Mouse (Mus musculus): ENCODE results near the gene 4930435E12Rik.

The 4930435E12Rik gene

DNA sequence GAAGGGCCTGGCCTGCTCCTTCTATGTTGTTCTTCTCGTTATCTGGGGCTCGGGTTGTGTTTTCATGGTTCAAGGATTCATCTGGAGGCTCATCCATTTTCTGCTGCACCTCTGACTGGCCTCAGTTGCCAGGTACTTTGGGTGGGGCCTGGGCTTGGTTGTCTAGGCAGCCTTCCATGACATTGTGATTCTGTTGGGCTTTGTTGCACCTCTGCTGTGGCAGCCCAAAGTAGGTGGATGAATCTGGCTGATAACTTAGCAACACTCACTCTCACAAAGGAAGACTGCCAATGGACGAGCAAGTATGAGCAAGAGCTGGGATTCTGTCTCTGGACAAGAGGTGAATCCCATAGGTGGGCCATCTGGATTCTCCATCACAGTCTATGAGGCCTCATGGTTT lies at the start of gene 4930435E12Rik:
Gene 4930435E12Rik, minus strand, starts transcription at position 101 of the 400 bp plus-strand sequence.
- in situ Hi-C loops (cut with MboI, MseI), result no loop called here

DNA sequence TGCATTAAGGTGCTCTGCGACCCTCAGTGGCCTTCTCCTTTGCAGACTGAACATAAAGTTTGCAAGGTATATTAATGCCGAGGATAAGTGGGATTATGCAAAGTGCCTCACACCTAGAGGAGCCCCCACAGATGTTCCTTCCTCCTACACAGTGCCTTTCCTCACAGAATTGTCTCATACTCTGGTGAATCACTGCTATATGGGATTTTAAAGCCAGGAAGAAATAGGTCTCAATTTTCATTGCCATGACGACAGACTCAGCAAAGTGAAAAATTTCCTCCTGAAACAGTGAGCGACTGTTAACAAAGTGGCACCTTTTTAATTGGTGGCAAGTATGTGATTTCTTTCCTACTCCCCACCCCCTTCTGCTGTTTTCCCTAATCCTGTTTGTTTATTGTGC lies 45.9 kb upstream of the 4930435E12Rik start:
- in situ Hi-C loops (cut with MboI, MseI), result no loop called here

DNA sequence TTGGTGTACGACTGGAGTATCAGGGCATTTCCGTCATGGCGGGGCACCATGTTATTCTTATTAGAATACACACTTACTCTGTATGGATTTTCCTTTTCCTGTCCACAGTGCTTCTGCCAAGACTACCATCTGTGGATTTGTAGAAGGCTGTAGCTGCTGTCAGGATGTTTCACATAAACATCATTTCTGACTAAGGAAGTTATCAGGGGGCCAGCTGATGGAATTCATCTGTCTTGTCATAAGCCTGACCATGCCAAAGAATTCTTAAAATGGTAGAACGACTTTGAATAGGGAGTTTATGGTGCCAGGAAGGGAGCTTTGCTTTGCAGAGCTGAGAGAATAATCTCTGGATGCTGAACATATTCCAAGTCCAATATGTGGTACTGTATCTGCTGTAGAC lies 44.7 kb upstream of the 4930435E12Rik start:
- in situ Hi-C loops (cut with MboI, MseI), result no loop called here

DNA sequence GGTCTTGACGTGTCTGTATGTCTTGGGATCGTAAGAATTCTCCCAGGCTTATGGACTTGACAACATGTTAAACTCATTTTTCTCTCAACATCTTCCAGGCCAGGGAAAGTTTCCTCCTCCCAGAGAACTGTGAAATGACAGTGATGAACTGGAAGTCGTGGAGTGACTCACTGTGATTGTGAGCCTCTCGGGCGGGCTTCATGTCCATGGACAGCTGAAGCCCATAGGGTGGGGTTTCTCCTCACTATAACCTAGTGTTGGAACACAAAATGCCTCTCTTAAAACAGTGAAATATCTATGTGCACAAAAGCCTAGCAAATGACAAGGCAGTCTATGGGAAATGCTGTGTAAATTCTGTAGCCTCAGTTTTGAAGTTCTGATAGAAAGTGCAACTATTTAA lies 35.8 kb upstream of the 4930435E12Rik start:
- in situ Hi-C loops (cut with MboI, MseI), result no loop called here

DNA sequence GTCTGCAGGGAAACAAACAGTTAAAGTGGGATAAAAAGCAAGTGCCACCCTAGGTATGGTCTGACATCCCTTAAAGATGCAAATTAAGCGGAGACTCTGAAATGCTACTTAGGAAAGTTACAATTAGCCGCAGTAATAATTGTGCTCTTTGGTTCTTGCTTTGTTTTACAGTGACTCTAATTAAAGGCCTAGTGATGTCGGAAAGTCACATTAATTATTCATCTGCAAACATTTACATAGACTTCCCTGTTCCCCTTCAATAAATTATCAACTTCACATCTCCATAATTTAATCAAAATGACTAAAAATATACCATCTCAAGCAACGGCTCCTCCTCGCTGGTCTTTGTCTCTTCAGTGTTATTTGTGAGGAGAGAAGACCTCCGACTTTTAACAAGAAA lies 32.0 kb upstream of the 4930435E12Rik start:
- in situ Hi-C loops (cut with MboI, MseI), result no loop called here

DNA sequence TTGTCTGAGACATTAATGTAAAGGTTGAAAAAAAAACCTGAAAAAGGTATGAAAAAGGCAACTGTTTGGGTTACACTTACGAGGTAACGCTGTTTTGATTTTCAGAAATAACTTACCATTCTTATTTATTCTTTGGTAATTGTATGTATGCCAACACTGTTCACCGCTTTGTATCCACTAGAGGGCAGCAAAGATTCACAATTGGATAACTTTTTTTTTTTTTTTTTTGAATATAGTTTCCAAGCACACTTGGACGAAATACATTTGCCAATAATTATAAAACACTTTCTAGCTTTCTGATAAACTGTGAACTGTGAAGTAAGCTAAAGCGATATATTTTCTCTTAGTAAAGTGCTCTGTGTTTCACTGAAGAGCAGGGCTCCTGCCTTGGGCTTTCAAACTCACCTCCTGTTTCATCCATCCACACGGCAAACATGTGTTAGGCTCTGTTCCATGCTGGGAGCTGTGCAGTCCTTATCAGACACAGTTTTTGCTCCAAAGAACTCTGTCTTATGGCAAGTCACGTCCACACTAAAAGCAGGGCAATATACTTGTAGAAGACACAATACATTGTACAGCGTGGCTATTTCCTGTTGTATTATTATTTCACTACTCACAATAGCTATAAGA lies 29.7 kb upstream of the 4930435E12Rik start:
- in situ Hi-C loops (cut with MboI, MseI), result loop anchor here (5.0 kb wide), 1 partner anchor 194 kb away; no protein-coding TSS in a partner anchor

DNA sequence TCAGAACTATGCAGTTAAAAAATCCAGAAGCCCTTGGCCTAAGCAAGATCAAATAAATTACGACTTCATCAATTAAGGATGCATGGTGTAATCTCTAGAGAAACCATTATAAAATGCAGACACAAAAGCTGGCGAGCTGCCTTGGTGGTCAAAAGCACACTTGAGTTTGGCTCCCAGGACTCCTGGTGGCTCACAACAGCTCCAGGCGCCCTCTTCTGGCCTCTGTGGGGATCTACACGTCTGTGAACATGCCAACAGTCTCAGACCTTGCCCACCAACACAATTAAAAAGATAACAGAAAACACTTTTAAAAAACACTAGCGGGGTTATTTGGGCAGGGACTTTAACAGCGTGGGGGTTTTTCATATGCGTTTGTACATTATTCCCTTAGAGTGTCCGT lies 16.0 kb downstream of the 4930435E12Rik start:
- in situ Hi-C loops (cut with MboI, MseI), result no loop called here

DNA sequence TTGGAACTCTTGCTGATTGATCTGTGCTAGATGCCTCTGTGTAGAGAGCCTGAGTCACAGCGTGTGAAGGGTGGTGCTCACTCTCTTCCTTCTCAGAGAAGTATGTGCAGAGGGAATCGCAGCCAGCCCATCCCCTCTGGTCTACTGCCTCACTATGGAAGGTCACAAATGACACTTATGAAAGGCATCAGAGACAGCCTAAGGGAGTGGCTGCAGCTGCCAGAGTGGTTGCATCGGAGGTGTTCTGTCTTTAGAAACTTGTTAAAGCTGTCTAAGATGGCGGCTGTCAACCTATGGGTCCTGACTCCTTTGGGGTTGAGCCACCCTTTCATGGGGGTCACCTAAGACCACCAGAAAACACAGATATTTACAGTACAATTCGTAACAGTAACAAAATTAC lies 18.4 kb downstream of the 4930435E12Rik start:
- in situ Hi-C loops (cut with MboI, MseI), result no loop called here

- in situ Hi-C loops (cut with MboI, MseI), result loop anchor here (5.0 kb wide), 2 partner anchors 175 to 185 kb away; no protein-coding TSS in a partner anchor
Measured at GRCm38 (mm10) chr16:38807796-38808195, 20.8 kb downstream of the 4930435E12Rik start.

GRCm38 (mm10) chr16:38800091-38800490 lies 28.5 kb downstream of the 4930435E12Rik start, which contains the start of gene Upk1b:
Gene Upk1b, minus strand, starts transcription at chr16:38800328.
- in situ Hi-C loops (cut with MboI, MseI), result no loop called here

DNA sequence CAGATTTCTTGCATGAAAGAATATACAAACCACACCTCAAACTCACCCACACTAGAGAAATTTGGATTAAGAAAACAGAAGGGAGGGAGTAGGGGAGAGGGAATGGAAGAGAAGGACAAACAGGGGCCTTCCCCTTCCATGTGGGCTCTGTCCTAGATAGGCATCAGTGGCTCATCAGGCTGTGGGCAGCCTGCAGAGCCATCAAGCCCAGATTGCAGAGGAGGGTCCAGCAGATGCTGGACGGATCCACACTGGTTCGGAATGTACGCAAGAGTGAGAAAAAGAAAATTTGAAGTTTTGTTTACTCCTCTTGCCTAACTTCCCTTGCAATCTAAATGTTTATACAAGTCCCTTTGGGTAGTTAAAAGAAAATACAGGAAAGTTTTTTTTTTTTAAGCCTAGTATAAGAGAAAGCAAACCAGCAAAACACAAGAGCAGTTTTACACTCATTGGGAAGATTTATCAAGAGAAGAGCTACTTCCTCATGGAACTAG lies 29.5 kb downstream of the 4930435E12Rik start:
- in situ Hi-C loops (cut with MboI, MseI), result no loop called here

GRCm38 (mm10) chr16:38793120-38793519 lies 35.4 kb downstream of the 4930435E12Rik start:
- in situ Hi-C loops (cut with MboI, MseI), result no loop called here

- in situ Hi-C loops (cut with MboI, MseI), result no loop called here
Measured at GRCm38 (mm10) chr16:38789966-38790365, 38.6 kb downstream of the 4930435E12Rik start.

- in situ Hi-C loops (cut with MboI, MseI), result no loop called here
Measured at GRCm38 (mm10) chr16:38789016-38789415, 39.5 kb downstream of the 4930435E12Rik start.

DNA sequence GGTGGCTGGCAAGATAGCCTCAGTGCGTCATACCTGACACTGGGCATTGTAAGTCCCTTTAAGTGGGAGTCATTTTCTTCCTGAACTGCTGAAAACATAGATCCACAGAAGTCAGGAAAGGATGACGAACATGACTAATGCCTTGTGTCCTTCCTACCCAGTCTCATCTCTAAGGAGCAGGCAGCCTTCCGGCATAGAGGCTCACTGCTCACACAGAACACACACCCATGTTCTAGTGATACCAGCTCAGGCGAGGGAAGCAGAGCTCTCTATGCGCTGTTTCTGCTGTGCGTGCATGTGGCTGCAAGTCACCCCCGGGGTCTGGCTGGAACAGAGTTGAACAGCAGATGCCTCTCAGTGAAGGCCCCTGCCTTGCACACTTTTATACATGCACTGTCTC lies 43.2 kb downstream of the 4930435E12Rik start:
- in situ Hi-C loops (cut with MboI, MseI), result no loop called here

DNA sequence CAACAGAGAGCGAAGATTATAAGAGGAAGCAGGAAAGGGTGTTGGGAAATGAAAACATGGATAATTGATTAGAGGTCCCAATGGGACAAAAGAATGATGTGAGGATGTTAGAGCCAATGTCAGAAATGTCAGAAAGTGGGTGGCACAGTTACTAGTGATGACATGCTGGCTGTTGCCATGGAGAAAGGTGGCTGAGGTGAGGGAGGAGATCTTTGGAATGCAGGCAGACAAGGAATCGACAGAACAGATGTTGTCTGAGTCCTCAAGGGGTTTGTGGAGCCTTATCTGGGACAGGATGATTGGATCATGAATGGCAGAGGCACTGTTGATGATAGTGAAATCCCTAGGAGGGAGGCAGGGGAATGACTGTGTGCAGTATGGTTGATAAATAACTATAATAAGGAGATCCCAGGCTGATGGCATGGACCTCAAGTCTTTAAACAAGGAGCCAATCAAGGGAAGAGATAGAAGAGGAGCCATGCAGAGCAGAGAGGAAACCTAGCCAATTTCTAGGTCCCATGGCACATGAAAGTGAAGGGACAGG lies 46.0 kb downstream of the 4930435E12Rik start:
- in situ Hi-C loops (cut with MboI, MseI), result no loop called here

DNA sequence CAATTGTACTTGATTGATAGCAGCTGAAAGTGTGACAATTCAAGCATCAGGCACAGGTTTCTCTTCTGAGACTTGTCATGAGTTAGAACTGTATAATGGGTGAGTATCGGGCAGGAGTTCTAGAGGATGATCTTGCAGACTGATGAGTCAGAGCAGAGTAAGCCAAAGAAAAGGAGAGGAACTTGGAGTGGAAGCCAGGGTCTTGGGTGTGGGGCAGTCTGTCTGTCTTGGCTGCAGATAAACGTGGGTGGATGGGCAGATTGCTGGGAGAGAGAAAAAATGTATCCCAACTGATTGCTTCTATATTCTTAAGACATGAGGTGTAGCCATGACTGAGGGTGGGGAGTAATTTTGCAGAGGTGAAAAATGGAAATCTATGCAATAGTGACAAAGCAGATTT lies 46.6 kb downstream of the 4930435E12Rik start:
- in situ Hi-C loops (cut with MboI, MseI), result no loop called here

GRCm38 (mm10) chr16:38780960-38781572 lies 47.5 kb downstream of the 4930435E12Rik start:
- in situ Hi-C loops (cut with MboI, MseI), result no loop called here

DNA sequence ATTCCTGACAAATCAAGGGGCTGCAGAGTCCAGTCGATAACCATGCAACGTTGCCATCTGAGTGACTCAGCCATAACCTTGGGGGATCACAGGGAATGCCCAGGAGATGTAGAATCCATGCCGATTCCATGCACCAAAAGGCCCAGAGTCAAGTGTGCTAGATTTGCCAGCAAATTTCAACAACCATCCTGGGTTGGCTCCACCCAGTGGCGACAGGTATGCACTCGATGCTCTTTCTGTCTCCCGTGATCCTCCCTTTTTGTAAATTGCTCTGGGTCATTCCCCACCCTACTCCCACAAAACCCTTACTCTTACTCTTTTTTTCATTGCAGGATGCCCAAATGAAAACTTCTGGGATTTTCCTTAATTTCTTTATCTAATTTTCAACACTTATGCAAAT lies 52.2 kb downstream of the 4930435E12Rik start:
- in situ Hi-C loops (cut with MboI, MseI), result no loop called here

DNA sequence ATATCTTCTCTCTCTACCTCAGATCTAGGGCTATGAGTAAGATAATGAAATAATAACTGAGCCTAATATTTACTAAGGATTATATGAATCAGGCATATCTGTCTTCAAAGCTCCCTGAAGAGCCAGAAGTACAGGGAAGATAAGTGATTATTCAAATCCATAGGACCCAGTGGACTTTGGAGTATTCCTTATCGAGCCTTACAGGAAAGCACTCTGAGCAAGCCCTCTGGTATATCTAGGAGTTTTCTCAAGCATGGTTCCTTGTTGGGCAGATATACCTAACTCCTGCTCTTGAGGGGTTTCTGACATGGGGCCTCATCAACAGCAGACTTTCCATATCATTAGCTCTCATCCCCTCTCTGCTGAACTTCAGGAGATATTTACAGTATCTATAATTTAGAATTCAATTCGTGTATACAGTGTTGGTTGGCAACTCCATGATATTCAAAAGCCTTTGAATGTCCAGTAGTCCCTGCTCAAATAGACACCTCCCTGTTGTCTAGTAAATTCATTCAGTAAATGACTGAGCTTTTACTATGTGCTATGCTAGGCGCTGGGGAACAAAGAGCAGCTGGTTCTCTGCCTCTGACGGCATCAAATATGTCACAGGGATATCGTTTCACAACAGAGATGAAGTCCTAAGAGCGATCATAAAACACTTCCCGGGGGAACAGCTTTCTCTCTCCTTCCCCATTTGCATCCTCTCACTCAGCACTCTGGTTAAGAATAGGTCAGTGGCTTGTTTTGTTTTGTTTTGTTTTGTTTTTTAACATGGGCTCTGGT lies 53.4 kb downstream of the 4930435E12Rik start:
- in situ Hi-C loops (cut with MboI, MseI), result no loop called here

DNA sequence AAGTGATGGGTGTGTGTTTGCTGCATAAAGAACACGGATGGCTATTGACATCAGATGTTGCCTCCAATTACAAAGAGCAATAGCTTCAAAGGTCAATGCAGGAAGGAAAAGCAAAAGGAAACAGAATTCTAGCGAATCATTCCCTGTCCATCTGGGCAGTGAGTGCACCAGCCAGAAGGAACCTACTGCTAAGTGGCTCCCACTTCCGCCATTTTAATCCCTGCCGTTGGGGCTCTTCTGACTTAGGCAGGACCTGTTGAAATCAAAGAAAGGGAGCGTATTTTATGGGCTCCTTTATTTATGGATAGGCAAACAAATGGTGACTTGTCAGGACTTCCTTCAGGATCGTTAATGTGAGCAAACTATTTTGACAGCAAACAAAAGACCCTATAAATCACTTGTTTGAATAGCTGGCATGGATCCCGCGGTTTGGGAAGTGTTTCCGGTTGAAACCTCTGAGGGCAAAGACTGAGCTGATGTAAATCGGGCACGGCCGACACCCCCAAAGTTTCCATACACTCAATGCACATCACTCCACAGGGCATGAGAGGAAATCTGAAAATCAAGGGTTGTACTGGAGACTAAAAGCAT lies 55.5 kb downstream of the 4930435E12Rik start:
- in situ Hi-C loops (cut with MboI, MseI), result no loop called here

DNA sequence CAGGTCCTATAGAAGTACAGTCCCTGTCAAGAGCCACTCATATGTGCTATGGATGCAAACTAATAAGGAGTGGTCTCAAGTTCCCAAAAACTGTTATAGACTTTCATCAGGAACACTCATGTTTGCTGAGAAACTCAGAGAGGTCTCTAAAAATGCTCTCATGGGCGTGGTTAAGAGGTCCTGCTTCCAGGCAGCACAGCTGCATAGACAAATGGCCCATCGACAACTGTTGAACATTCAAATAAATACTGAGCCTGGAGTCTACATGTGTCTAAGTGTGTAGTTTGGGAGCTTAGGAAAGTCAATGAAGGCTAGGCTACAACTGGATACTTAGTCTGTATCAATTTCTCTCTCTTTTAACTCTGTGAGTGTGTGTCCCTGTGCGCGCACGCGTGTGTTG lies 57.4 kb downstream of the 4930435E12Rik start:
- in situ Hi-C loops (cut with MboI, MseI), result no loop called here

Data from T-helper 17 cell (primary cell).